Mouse (Mus musculus): Measurements from ENCODE around the gene Rpl27a.

- TF ChIP-seq CTCF (conservative IDR thresholded peaks at IDR 0.05; ENCODE audit: low read length) (no peak), NANOG (IDR thresholded peaks at IDR 0.05; ENCODE audit: borderline replicate concordance, low read length) (no peak), POU5F1 (IDR thresholded peaks at IDR 0.05; ENCODE audit: borderline replicate concordance, low read length) (no peak)
These were observed 47.4 kb downstream of the Rpl27a start for GRCm38 (mm10) chr7:109566327-109566726.
